Mouse (Mus musculus) mouse trophoblast stem cell (cell line): Measurements from ENCODE around the gene Tmem222.

Experiments
- in situ Hi-C, 2 experiments: fragments of 300-500 bp; cut with MseI, MboI; formaldehyde crosslinking; loops; 2 replicates in 1 of 2; 3 replicates in 1 of 2; pipeline ENCODE4 v1.15.1; 2025

The Tmem222 gene

GRCm38 (mm10) chr4:133277104-133278026 is at the start of gene Tmem222:
TSS of gene Tmem222 (minus strand) at chr4:133277792.
- in situ Hi-C loops: no loop called here

- in situ Hi-C loops: no loop called here
Measured at GRCm38 (mm10) chr4:133319667-133320066, 42.1 kb upstream of the Tmem222 start.

- in situ Hi-C loops: no loop called here
Measured at GRCm38 (mm10) chr4:133315991-133316390, 38.4 kb upstream of the Tmem222 start.

GRCm38 (mm10) chr4:133314896-133315295 is 37.3 kb upstream of the Tmem222 start:
- in situ Hi-C loops: no loop called here

GRCm38 (mm10) chr4:133309948-133310347 is 32.4 kb upstream of the Tmem222 start:
- in situ Hi-C loops: no loop called here

GRCm38 (mm10) chr4:133307331-133307730 is 29.7 kb upstream of the Tmem222 start:
- in situ Hi-C loops: no loop called here

- in situ Hi-C loops: no loop called here
Measured at GRCm38 (mm10) chr4:133305825-133306224, 28.2 kb upstream of the Tmem222 start.

- in situ Hi-C loops: no loop called here
Measured at GRCm38 (mm10) chr4:133304770-133305169, 27.2 kb upstream of the Tmem222 start.

- in situ Hi-C loops: no loop called here
Measured at GRCm38 (mm10) chr4:133302668-133303067, 25.1 kb upstream of the Tmem222 start.

GRCm38 (mm10) chr4:133301802-133302201 is 24.2 kb upstream of the Tmem222 start:
- in situ Hi-C loops: no loop called here

GRCm38 (mm10) chr4:133300421-133300820 is 22.8 kb upstream of the Tmem222 start:
- in situ Hi-C loops: no loop called here

GRCm38 (mm10) chr4:133299701-133300100 is 22.1 kb upstream of the Tmem222 start:
- in situ Hi-C loops: no loop called here

GRCm38 (mm10) chr4:133298516-133299365 is 21.1 kb upstream of the Tmem222 start:
- in situ Hi-C loops: no loop called here

- in situ Hi-C loops: no loop called here
Measured at GRCm38 (mm10) chr4:133297801-133298238, 20.2 kb upstream of the Tmem222 start.

- in situ Hi-C loops: no loop called here
Measured at GRCm38 (mm10) chr4:133297360-133297759, 19.8 kb upstream of the Tmem222 start.

GRCm38 (mm10) chr4:133294084-133294483 is 16.5 kb upstream of the Tmem222 start:
- in situ Hi-C loops: no loop called here

GRCm38 (mm10) chr4:133292901-133293843 is 15.6 kb upstream of the Tmem222 start:
- in situ Hi-C loops: no loop called here

- in situ Hi-C loops: no loop called here
Measured at GRCm38 (mm10) chr4:133292405-133292804, 14.8 kb upstream of the Tmem222 start.

GRCm38 (mm10) chr4:133291255-133291654 is 13.7 kb upstream of the Tmem222 start:
- in situ Hi-C loops: no loop called here

- in situ Hi-C loops: no loop called here
Measured at GRCm38 (mm10) chr4:133286476-133287077, 9.0 kb upstream of the Tmem222 start.

GRCm38 (mm10) chr4:133285950-133286349 is 8.4 kb upstream of the Tmem222 start:
- in situ Hi-C loops: no loop called here
